Mouse (Mus musculus): Measurements from ENCODE around the gene 2310034G01Rik. TPM values are rescaled to one million over a fixed set of nuclear protein-coding genes. Genes with fewer than 3 reads are reported as not detected.

Gene 2310034G01Rik
- polyA plus RNA-seq, 1 experiment from 2014 or later: 2.0 TPM

- Histone ChIP-seq H3K36me3 (replicated peaks) (no peaks in the 10 kb centered on the region), H3K4me1 (peaks cover 85% of the 10 kb centered on the region), H3K27me3 (replicated peaks) (no peaks in the 10 kb centered on the region), H3K9me3 (no peaks in the 10 kb centered on the region), H3K9ac (peak overlapping the region; percentile 45), H3K4me3 (peak overlapping the region; percentile 60; the same call in 1 of the 2 replicates), H3K4me2 (peak overlapping the region; percentile 93), H3K27ac (no peak overlapping the region)
- ATAC-seq (replicated peaks): no peak
- WGBS: 70% methylated on average over 11 of the region's 11 CpGs
Measured at GRCm38 (mm10) chr19:46324366-46324765, 25.7 kb downstream of the 2310034G01Rik start.

GRCm38 (mm10) chr19:46323716-46324115 is 26.4 kb downstream of the 2310034G01Rik start:
- WGBS: 72% methylated on average over 5 of the region's 5 CpGs
- no peak for ATAC-seq (replicated peaks)
- Histone ChIP-seq H3K4me1 (peaks cover 86% of the 10 kb centered on the region), H3K9ac (no peak overlapping the region), H3K4me3 (no peak overlapping the region), H3K27ac (no peak overlapping the region), H3K36me3 (replicated peaks) (no peaks in the 10 kb centered on the region), H3K4me2 (peak overlapping the region; percentile 93; the same call in 1 of the 2 replicates), H3K9me3 (no peaks in the 10 kb centered on the region), H3K27me3 (replicated peaks) (no peaks in the 10 kb centered on the region)

- H3K27me3 ChIP-seq (replicated peaks): no peaks in the 10 kb centered on the region
- H3K9me3 ChIP-seq: no peaks in the 10 kb centered on the region
- peak overlapping the region; percentile 11; the same call in 1 of the 2 replicates for H3K9ac ChIP-seq
- no peaks in the 10 kb centered on the region for H3K36me3 ChIP-seq (replicated peaks)
- H3K4me3 ChIP-seq: no peak overlapping the region
- 83% methylated on average over 13 of the region's 13 CpGs for WGBS
- H3K4me2 ChIP-seq: peak overlapping the region; percentile 43; the same call in 1 of the 2 replicates
- ATAC-seq (replicated peaks): no peak
- H3K27ac ChIP-seq: peak overlapping the region; percentile 25; the same call in 1 of the 2 replicates
- H3K4me1 ChIP-seq: peaks cover 92% of the 10 kb centered on the region
Measured at GRCm38 (mm10) chr19:46322996-46323572, 27.0 kb downstream of the 2310034G01Rik start.

GRCm38 (mm10) chr19:46322144-46322995 is 27.7 kb downstream of the 2310034G01Rik start:
- H3K4me3 ChIP-seq: no peak overlapping the region
- peak overlapping the region; percentile 11 for H3K9ac ChIP-seq
- 49% methylated on average over 11 of the region's 11 CpGs for WGBS
- H3K9me3 ChIP-seq: no peaks in the 10 kb centered on the region
- ATAC-seq (replicated peaks): no peak
- peak overlapping the region; percentile 80 for H3K27ac ChIP-seq
- no peaks in the 10 kb centered on the region for H3K36me3 ChIP-seq (replicated peaks)
- peaks cover 1% of the 10 kb centered on the region; the same call in 1 of the 2 replicates for H3K27me3 ChIP-seq (replicated peaks)
- peak overlapping the region; percentile 43 for H3K4me2 ChIP-seq
- peaks cover 91% of the 10 kb centered on the region for H3K4me1 ChIP-seq

- no peaks in the 10 kb centered on the region for H3K36me3 ChIP-seq (replicated peaks)
- peaks cover 12% of the 10 kb centered on the region for H3K27me3 ChIP-seq (replicated peaks)
- 0 out of 2 replicates have a peak overlapping the region, but pooled peaks have one; percentile 7 for H3K9ac ChIP-seq
- peak overlapping the region; percentile 80 for H3K27ac ChIP-seq
- H3K4me2 ChIP-seq: peak overlapping the region; percentile 43
- H3K9me3 ChIP-seq: no peaks in the 10 kb centered on the region
- 20% methylated on average over 6 of the region's 6 CpGs for WGBS
- H3K4me3 ChIP-seq: 0 out of 2 replicates have a peak overlapping the region, but pooled peaks have one; percentile 6
- H3K4me1 ChIP-seq: peaks cover 93% of the 10 kb centered on the region
- ATAC-seq (replicated peaks): peak; percentile 43
Measured at GRCm38 (mm10) chr19:46321101-46321943, 28.8 kb downstream of the 2310034G01Rik start.

- Histone ChIP-seq H3K27ac (peak overlapping the region; percentile 80; the same call in 1 of the 2 replicates), H3K9me3 (no peaks in the 10 kb centered on the region), H3K4me3 (no peak overlapping the region), H3K27me3 (replicated peaks) (peaks cover 22% of the 10 kb centered on the region), H3K9ac (0 out of 2 replicates have a peak overlapping the region, but pooled peaks have one; percentile 14), H3K36me3 (replicated peaks) (no peaks in the 10 kb centered on the region), H3K4me2 (no peak overlapping the region), H3K4me1 (peaks cover 97% of the 10 kb centered on the region)
- ATAC-seq (replicated peaks): no peak
- 84% methylated on average over 8 of the region's 8 CpGs for WGBS
Measured at GRCm38 (mm10) chr19:46320076-46320785, 29.9 kb downstream of the 2310034G01Rik start.

GRCm38 (mm10) chr19:46318586-46319378 is 31.3 kb downstream of the 2310034G01Rik start:
- peak overlapping the region; percentile 6; the same call in 1 of the 2 replicates for H3K9ac ChIP-seq
- H3K4me1 ChIP-seq: peaks cover 87% of the 10 kb centered on the region
- peak overlapping the region; percentile 89 for H3K4me2 ChIP-seq
- no peaks in the 10 kb centered on the region for H3K36me3 ChIP-seq (replicated peaks)
- ATAC-seq (replicated peaks): peak; percentile 48; the same call in 1 of the 2 replicates
- 11% methylated on average over 16 of the region's 16 CpGs for WGBS
- peak overlapping the region; percentile 64 for H3K4me3 ChIP-seq
- no peaks in the 10 kb centered on the region for H3K9me3 ChIP-seq
- H3K27me3 ChIP-seq (replicated peaks): peaks cover 35% of the 10 kb centered on the region
- peak overlapping the region; percentile 76 for H3K27ac ChIP-seq

GRCm38 (mm10) chr19:46318031-46318471 is 32.1 kb downstream of the 2310034G01Rik start:
- Histone ChIP-seq H3K4me2 (peak overlapping the region; percentile 89), H3K4me3 (peak overlapping the region; percentile 64), H3K36me3 (replicated peaks) (peaks cover 2% of the 10 kb centered on the region), H3K9me3 (no peaks in the 10 kb centered on the region), H3K9ac (peak overlapping the region; percentile 69), H3K27ac (peak overlapping the region; percentile 76), H3K4me1 (peaks cover 80% of the 10 kb centered on the region), H3K27me3 (replicated peaks) (peaks cover 35% of the 10 kb centered on the region)
- WGBS: 1% methylated on average over 41 of the region's 42 CpGs
- ATAC-seq (replicated peaks): peak; percentile 27

- ATAC-seq (replicated peaks): peak; percentile 45
- WGBS: under 1% methylated on average over 44 of the region's 48 CpGs
- peaks cover 35% of the 10 kb centered on the region for H3K27me3 ChIP-seq (replicated peaks)
Measured at GRCm38 (mm10) chr19:46317546-46317885, 32.6 kb downstream of the 2310034G01Rik start.

GRCm38 (mm10) chr19:46316846-46317545 is 33.1 kb downstream of the 2310034G01Rik start:
- WGBS: 30% methylated on average over 15 of the region's 15 CpGs
- no peak for ATAC-seq (replicated peaks)
- Histone ChIP-seq H3K9me3 (no peaks in the 10 kb centered on the region), H3K4me3 (peak overlapping the region; percentile 64), H3K4me1 (peaks cover 69% of the 10 kb centered on the region), H3K4me2 (peak overlapping the region; percentile 89), H3K27ac (peak overlapping the region; percentile 76), H3K9ac (peak overlapping the region; percentile 69), H3K36me3 (replicated peaks) (peaks cover 10% of the 10 kb centered on the region), H3K27me3 (replicated peaks) (peaks cover 35% of the 10 kb centered on the region)

More at GRCm38 (mm10) chr19:46317546-46317885, 32.6 kb downstream of the 2310034G01Rik start:
- peak overlapping the region; percentile 76 for H3K27ac ChIP-seq
- H3K4me3 ChIP-seq: peak overlapping the region; percentile 64
- H3K36me3 ChIP-seq (replicated peaks): peaks cover 7% of the 10 kb centered on the region
- no peaks in the 10 kb centered on the region for H3K9me3 ChIP-seq
- H3K4me1 ChIP-seq: peaks cover 75% of the 10 kb centered on the region
- H3K9ac ChIP-seq: peak overlapping the region; percentile 69
- H3K4me2 ChIP-seq: peak overlapping the region; percentile 89
